Mouse (Mus musculus): ENCODE measurements around the gene Gatad1. TPM values are rescaled to one million over a fixed set of nuclear protein-coding genes. Genes with fewer than 3 reads are reported as not detected.

Gatad1 gene
- total RNA-seq, 1 experiment from 2014 or later: 315 TPM

DNA sequence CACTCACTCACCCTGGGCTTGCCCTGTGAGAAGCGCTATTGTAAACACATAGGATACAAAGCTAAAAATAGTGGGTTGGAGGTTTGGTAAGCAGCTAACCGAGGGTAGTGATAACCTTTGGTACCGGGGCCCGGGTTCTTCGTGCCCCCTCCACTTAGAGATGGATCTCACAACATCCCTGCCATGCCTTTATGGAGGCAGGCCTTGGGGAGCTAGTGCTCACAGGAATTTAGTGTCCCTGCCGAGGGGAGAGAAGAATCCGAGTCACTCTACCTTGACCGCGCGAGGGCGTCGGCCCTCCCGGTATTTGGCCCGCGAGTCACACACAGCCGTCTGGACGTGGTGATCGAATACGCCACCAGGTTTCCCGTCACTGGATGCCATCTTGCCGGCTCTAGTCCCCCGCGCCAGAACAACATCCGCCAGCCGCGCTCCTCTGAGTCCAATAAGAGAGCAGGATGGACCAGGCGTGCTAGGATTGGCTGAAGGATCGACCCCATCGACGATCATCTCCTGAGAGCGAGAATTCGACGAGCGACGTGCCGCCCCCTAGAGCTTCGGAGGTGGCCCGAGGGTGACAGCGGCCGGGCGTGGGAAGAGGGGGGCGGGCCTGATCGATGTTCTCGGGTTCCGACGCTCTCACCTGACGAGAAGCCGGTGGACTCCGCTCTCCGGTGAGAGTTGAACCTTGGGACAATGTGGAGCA, 61.1 kb downstream of the Gatad1 start, which contains the start of gene Pex1:
Gene Pex1 (plus strand): TSS at position 374 of the 706 bp plus-strand sequence.
- peak; percentile 97 to 98 for ATAC-seq (replicated peaks in 1 of 2; ENCODE audit: insufficient read depth in 1 of 2, low FRiP score in 2 of 2, low TSS enrichment in 1 of 2, low read depth in 1 of 2, poor library complexity in 2 of 2, severe bottlenecking in 2 of 2)

Other genes starting within 250 kb of the Gatad1 start
- gene Fam133b, start 113.4 kb downstream of the Gatad1 start, total RNA-seq (2017): 134 and 149 TPM in 2 replicates
- 15.4 and 25.7 TPM in 2 replicates for gene 1700109H08Rik, start 85.6 kb downstream of the Gatad1 start, total RNA-seq (2017)
- gene Pex1, start 61.1 kb downstream of the Gatad1 start, total RNA-seq (2017): 19.2 and 21.6 TPM in 2 replicates
- 35.8 and 43.6 TPM in 2 replicates for gene Rbm48, start 60.6 kb downstream of the Gatad1 start, total RNA-seq (2017)
- gene Tmbim7, start 6.0 kb downstream of the Gatad1 start, total RNA-seq (2017): not detected in 2 replicates
- gene Ankib1, start 145.7 kb upstream of the Gatad1 start, total RNA-seq (2017): 59.0 and 79.3 TPM in 2 replicates
- gene Krit1, start 146.0 kb upstream of the Gatad1 start, total RNA-seq (2017): 88.6 and 92.8 TPM in 2 replicates
- 0.38 TPM in 1 of 2 replicates, not detected in the other for gene Lrrd1, start 188.0 kb upstream of the Gatad1 start, total RNA-seq (2017)
- 11.8 and 12.5 TPM in 2 replicates for gene Mterf1a, start 236.7 kb upstream of the Gatad1 start, total RNA-seq (2017)